Mouse (Mus musculus): ENCODE results near the gene Mul1. TPM values are rescaled to one million over a fixed set of nuclear protein-coding genes. Genes with fewer than 3 reads are reported as not detected.

The Mul1 gene
- polyA plus RNA-seq, 1 experiment from 2014 or later, result 22.8 TPM

DNA sequence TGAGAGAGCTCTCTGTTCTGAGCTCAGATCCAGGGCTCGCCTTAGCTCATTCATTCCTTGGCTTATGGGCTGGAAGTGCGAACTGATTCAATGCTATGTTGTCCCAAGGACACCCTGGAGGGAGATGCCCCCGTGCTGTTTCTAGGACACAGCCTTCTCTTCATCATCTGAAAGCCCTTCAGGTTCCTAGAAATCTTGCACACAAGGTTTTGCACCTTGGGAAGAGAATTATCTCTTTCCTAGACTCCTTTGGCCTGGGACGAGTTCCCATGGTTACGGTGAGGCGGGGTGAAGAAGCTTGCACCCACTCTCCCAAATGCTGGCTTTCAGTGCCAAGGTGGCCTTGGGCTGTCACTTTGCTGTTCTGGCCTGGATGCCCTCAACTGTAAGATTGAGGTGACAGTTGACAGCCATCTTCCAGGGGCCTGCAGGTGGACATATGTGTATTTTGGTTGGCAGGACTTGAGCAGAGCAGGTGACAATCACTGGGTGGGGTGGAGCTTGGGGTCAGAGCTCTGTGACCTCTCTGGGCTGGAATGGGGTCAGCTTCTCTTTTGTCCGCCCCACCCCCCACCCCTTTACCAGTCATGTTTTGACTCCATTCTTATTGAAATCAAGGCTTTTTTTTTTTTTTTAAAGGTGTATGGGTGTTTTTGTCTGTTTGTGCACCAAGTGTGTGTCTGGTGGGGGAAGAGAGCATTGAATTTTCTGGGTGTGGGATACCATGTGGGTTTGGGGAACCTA lies 14.6 kb downstream of the Mul1 start:
- no peaks in the 10 kb centered on the region for H3K36me3 ChIP-seq (ENCODE audit: control insufficient read depth, insufficient read depth, low read length)
- 39% methylated on average over 7 of the region's 7 CpGs for WGBS
- no peaks in the 10 kb centered on the region for H3K27me3 ChIP-seq (ENCODE audit: control insufficient read depth, insufficient read depth, low read length)
- no peak overlapping the region for H3K4me2 ChIP-seq (ENCODE audit: low read length)
- H3K4me3 ChIP-seq (replicated peaks; ENCODE audit: low read depth, low read length), result no peak overlapping the region
- H3K9me3 ChIP-seq (ENCODE audit: control insufficient read depth, low read length), result no peaks in the 10 kb centered on the region
- H3K4me1 ChIP-seq (ENCODE audit: control insufficient read depth, insufficient read depth, low read length), result peaks cover 29% of the 10 kb centered on the region
- no peak overlapping the region for H3K9ac ChIP-seq (replicated peaks; ENCODE audit: low read length)
- ATAC-seq (ENCODE audit: low FRiP score, low TSS enrichment) (no peak), DNase-seq (no peak)
- no peak overlapping the region for H3K27ac ChIP-seq (replicated peaks; ENCODE audit: low read depth, low read length)

GRCm38 (mm10) chr4:138449636-138450314 lies 15.3 kb downstream of the Mul1 start:
- Histone ChIP-seq H3K36me3 (ENCODE audit: control insufficient read depth, insufficient read depth, low read length) (no peaks in the 10 kb centered on the region), H3K4me1 (ENCODE audit: control insufficient read depth, insufficient read depth, low read length) (peaks cover 29% of the 10 kb centered on the region), H3K9me3 (ENCODE audit: control insufficient read depth, low read length) (no peaks in the 10 kb centered on the region), H3K27ac (replicated peaks; ENCODE audit: low read depth, low read length) (no peak overlapping the region), H3K4me3 (replicated peaks; ENCODE audit: low read depth, low read length) (no peak overlapping the region), H3K4me2 (ENCODE audit: low read length) (no peak overlapping the region), H3K9ac (replicated peaks; ENCODE audit: low read length) (no peak overlapping the region), H3K27me3 (ENCODE audit: control insufficient read depth, insufficient read depth, low read length) (no peaks in the 10 kb centered on the region)
- no peak for ATAC-seq (ENCODE audit: low FRiP score, low TSS enrichment)
- DNase-seq, result no peak
- 50% methylated on average over 12 of the region's 12 CpGs for WGBS

GRCm38 (mm10) chr4:138452306-138453096 lies 18.0 kb downstream of the Mul1 start:
- Histone ChIP-seq H3K4me1 (ENCODE audit: control insufficient read depth, insufficient read depth, low read length) (peaks cover 32% of the 10 kb centered on the region), H3K4me2 (ENCODE audit: low read length) (no peak overlapping the region), H3K9ac (replicated peaks; ENCODE audit: low read length) (no peak overlapping the region), H3K36me3 (ENCODE audit: control insufficient read depth, insufficient read depth, low read length) (no peaks in the 10 kb centered on the region), H3K9me3 (ENCODE audit: control insufficient read depth, low read length) (no peaks in the 10 kb centered on the region), H3K27me3 (ENCODE audit: control insufficient read depth, insufficient read depth, low read length) (no peaks in the 10 kb centered on the region), H3K4me3 (replicated peaks; ENCODE audit: low read depth, low read length) (no peak overlapping the region), H3K27ac (replicated peaks; ENCODE audit: low read depth, low read length) (peak overlapping the region; percentile 95)
- WGBS, result 34% methylated on average over 15 of the region's 15 CpGs
- DNase-seq, result no peak
- no peak for ATAC-seq (ENCODE audit: low FRiP score, low TSS enrichment)

GRCm38 (mm10) chr4:138453097-138453752 lies 18.8 kb downstream of the Mul1 start:
- 5% methylated on average over 19 of the region's 19 CpGs for WGBS
- Histone ChIP-seq H3K36me3 (ENCODE audit: control insufficient read depth, insufficient read depth, low read length) (no peaks in the 10 kb centered on the region), H3K27ac (replicated peaks; ENCODE audit: low read depth, low read length) (peak overlapping the region; percentile 95), H3K4me1 (ENCODE audit: control insufficient read depth, insufficient read depth, low read length) (peaks cover 28% of the 10 kb centered on the region), H3K4me2 (ENCODE audit: low read length) (peak overlapping the region; percentile 81), H3K27me3 (ENCODE audit: control insufficient read depth, insufficient read depth, low read length) (no peaks in the 10 kb centered on the region), H3K4me3 (replicated peaks; ENCODE audit: low read depth, low read length) (peak overlapping the region; percentile 93), H3K9ac (replicated peaks; ENCODE audit: low read length) (peak overlapping the region; percentile 93), H3K9me3 (ENCODE audit: control insufficient read depth, low read length) (no peaks in the 10 kb centered on the region)
- DNase-seq (peak; percentile 68), ATAC-seq (ENCODE audit: low FRiP score, low TSS enrichment) (peak; percentile 16)

DNA sequence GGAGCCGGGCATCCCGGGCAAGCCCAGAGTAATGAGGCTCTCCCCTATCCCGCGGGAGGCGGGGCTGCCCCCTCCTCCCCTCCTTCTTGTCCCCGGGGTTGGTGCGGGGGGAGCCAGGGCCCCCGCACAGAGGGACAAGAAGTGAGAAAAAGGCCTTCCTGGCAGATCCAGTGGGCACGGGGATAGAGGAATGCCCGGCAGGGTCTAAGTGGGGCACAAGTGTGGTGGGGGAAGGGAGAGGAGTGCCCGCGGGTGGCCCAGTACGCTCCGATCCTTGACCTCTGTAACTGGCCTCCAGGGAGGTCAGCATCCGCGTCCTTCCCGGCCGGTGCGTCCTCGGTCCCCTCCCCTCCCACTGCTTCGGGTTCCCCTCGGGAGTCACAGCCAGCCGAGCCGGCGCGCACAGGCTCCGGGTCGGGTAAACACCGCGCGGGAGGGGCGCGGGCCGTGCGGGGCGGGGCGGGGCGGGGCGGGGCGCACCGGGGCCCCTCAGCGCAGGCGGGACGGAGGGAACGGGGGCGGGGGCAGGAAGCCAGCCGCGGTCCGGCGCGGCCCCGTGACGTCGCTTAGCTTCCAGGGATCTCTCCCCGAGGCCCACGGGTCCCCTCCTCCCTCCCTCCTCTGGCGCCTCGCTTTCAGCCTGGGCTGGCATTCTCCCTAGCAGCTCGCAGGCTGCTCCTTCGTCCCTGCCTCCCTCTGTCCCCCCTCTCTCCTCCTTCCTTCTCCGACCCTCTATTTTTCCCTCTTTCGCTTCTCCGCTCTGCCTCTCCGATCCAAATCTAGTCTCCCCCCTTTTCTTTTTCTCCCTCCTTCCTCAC lies 19.5 kb downstream of the Mul1 start, which contains the start of gene Camk2n1:
Camk2n1 (plus strand) TSS at position 562 of the 818 bp plus-strand sequence.
- DNase-seq (peak; percentile 89), ATAC-seq (ENCODE audit: low FRiP score, low TSS enrichment) (peak; percentile 76)
- H3K27ac ChIP-seq (replicated peaks; ENCODE audit: low read depth, low read length), result peak within 1 kb of the TSS; percentile 95
- peak within 1 kb of the TSS; percentile 81 for H3K4me2 ChIP-seq (ENCODE audit: low read length)
- peak within 1 kb of the TSS; percentile 93 for H3K9ac ChIP-seq (replicated peaks; ENCODE audit: low read length)
- H3K9me3 ChIP-seq (ENCODE audit: control insufficient read depth, low read length), result no peaks in the 10 kb centered on the region
- H3K27me3 ChIP-seq (ENCODE audit: control insufficient read depth, insufficient read depth, low read length), result no peaks in the 10 kb centered on the region
- H3K4me1 ChIP-seq (ENCODE audit: control insufficient read depth, insufficient read depth, low read length), result peaks cover 28% of the 10 kb centered on the region
- peak within 1 kb of the TSS; percentile 93 for H3K4me3 ChIP-seq (replicated peaks; ENCODE audit: low read depth, low read length)
- no peaks in the 10 kb centered on the region for H3K36me3 ChIP-seq (ENCODE audit: control insufficient read depth, insufficient read depth, low read length)
- under 1% methylated on average over 59 of the region's 64 CpGs for WGBS

GRCm38 (mm10) chr4:138454571-138455140 lies 20.2 kb downstream of the Mul1 start:
- peak overlapping the region; percentile 93 for H3K9ac ChIP-seq (replicated peaks; ENCODE audit: low read length)
- H3K36me3 ChIP-seq (ENCODE audit: control insufficient read depth, insufficient read depth, low read length), result peaks cover 2% of the 10 kb centered on the region; the same call in 1 of the 2 replicates
- peak overlapping the region; percentile 93 for H3K4me3 ChIP-seq (replicated peaks; ENCODE audit: low read depth, low read length)
- WGBS, result under 1% methylated on average over 74 of the region's 78 CpGs
- ATAC-seq (ENCODE audit: low FRiP score, low TSS enrichment) (peak; percentile 41), DNase-seq (peak; percentile 88)
- peaks cover 28% of the 10 kb centered on the region; the same call in 1 of the 2 replicates for H3K4me1 ChIP-seq (ENCODE audit: control insufficient read depth, insufficient read depth, low read length)
- peak overlapping the region; percentile 81 for H3K4me2 ChIP-seq (ENCODE audit: low read length)
- H3K27me3 ChIP-seq (ENCODE audit: control insufficient read depth, insufficient read depth, low read length), result no peaks in the 10 kb centered on the region
- no peaks in the 10 kb centered on the region for H3K9me3 ChIP-seq (ENCODE audit: control insufficient read depth, low read length)
- H3K27ac ChIP-seq (replicated peaks; ENCODE audit: low read depth, low read length), result peak overlapping the region; percentile 95

DNA sequence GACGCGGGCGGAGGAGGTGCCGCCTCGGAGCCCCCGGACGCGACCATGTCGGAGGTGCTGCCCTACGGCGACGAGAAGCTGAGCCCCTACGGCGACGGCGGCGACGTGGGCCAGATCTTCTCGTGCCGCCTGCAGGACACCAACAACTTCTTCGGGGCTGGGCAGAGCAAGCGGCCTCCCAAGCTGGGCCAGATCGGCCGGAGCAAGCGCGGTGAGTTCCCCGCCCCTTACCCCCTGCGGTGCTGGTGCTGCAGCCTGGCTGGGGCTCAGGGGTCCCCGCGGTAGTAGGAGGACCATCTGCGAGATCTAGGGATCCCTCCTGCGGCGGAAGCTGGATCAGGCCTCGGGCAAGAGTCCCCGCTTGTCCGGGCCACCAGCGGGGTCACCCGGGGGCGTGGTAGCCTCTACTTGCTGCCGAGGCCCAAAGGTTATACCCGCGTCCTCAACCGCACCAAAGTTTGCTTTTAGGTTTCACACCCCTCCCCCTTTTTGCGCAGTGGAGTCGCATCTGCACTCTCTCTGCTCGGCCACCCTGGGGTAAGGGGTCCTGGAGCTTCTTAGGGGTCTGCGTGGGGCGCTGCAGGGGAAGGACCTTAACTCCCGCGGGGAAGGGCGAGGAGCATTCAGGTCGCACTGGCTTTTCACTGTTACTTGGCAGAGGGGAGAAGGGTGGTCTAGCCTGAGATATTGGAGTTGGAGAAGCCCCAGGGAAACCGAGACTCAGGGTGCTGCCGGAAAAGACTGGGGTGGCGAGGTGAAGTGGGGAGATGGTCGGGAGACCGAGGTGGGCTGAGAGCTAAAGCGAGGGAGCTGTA lies 20.9 kb downstream of the Mul1 start:
- Histone ChIP-seq H3K4me1 (ENCODE audit: control insufficient read depth, insufficient read depth, low read length) (peaks cover 35% of the 10 kb centered on the region), H3K9me3 (ENCODE audit: control insufficient read depth, low read length) (no peaks in the 10 kb centered on the region), H3K4me3 (replicated peaks; ENCODE audit: low read depth, low read length) (peak overlapping the region; percentile 93), H3K36me3 (ENCODE audit: control insufficient read depth, insufficient read depth, low read length) (peaks cover 5% of the 10 kb centered on the region; the same call in 1 of the 2 replicates), H3K27me3 (ENCODE audit: control insufficient read depth, insufficient read depth, low read length) (no peaks in the 10 kb centered on the region), H3K27ac (replicated peaks; ENCODE audit: low read depth, low read length) (peak overlapping the region; percentile 95), H3K4me2 (ENCODE audit: low read length) (peak overlapping the region; percentile 81), H3K9ac (replicated peaks; ENCODE audit: low read length) (peak overlapping the region; percentile 93)
- DNase-seq (peak; percentile 71), ATAC-seq (ENCODE audit: low FRiP score, low TSS enrichment) (no peak)
- WGBS, result under 1% methylated on average over 58 of the region's 58 CpGs

Measured in midbrain, embryonic 14.5 days (tissue).